Mouse (Mus musculus) forebrain, embryonic 16.5 days (tissue): ENCODE data around the gene Gbp2b. TPM values are rescaled to one million over a fixed set of nuclear protein-coding genes. Genes with fewer than 3 reads are reported as not detected.

ENCODE experiments used
- ATAC-seq: fragments of 200-750 bp; cut with Nextera tagmentation; 2 replicates; pipeline ENCODE4 v1.8.0; 2017; ENCODE audit warnings: mild to moderate bottlenecking, moderate library complexity
- H3K27ac ChIP-seq: fragments of 300-500 bp; sonication (generic); 2 replicates; pipeline ENCODE4 v1.5.1; 2014; ENCODE audit warnings: low read length, control low read depth
- H3K27me3 ChIP-seq: fragments of 300-500 bp; sonication (generic); replicated peaks from 2 replicates; pipeline ENCODE4 v1.6.1; 2014; ENCODE audit warnings: low read length; ENCODE audit not compliant: control insufficient read depth, insufficient read depth
- H3K36me3 ChIP-seq: fragments of 300-500 bp; sonication (generic); 2 replicates; pipeline ENCODE4 v1.6.1; 2014; ENCODE audit not compliant: control insufficient read depth, insufficient read depth
- H3K4me1 ChIP-seq: fragments of 300-500 bp; sonication (generic); replicated peaks from 2 replicates; pipeline ENCODE4 v1.6.1; 2014; ENCODE audit warnings: low read length; ENCODE audit not compliant: control insufficient read depth, insufficient read depth
- H3K4me2 ChIP-seq: fragments of 300-500 bp; sonication (generic); 2 replicates; pipeline ENCODE4 v1.6.1; 2014; ENCODE audit warnings: mild to moderate bottlenecking, low read length, control low read depth
- H3K4me3 ChIP-seq: fragments of 300-500 bp; sonication (generic); replicated peaks from 2 replicates; pipeline ENCODE4 v1.5.1; 2014; ENCODE audit warnings: mild to moderate bottlenecking, low read length, control low read depth
- H3K9ac ChIP-seq: fragments of 300-500 bp; sonication (generic); replicated peaks from 2 replicates; pipeline ENCODE4 v1.6.1; 2014; ENCODE audit warnings: low read depth, low read length, control low read depth
- H3K9me3 ChIP-seq: fragments of 300-500 bp; sonication (generic); 2 replicates; pipeline ENCODE4 v1.6.1; 2016; ENCODE audit warnings: low read length; ENCODE audit not compliant: control insufficient read depth
- WGBS: fragments of 180-500 bp; shearing (Covaris S2); extraction: QIAGEN DNeasy Blood & Tissue Kit; methylation state at CpG from one replicate; pipeline ENCODE4 v1.1.7; 2014; 5-methylcytosine and 5-hydroxymethylcytosine counted together
- microRNA-seq: library from miRNA; unstranded; fragments of <30 nt; microRNA quantifications from one replicate; pipeline ENCODE4, GENCODE M21; 2017
- polyA plus RNA-seq: library from polyadenylated mRNA; unstranded; fragments of >200 nt; fragmentation: Nextera tagmentation; extraction: Ambion mirVana; gene quantifications from 2 replicates; pipeline ENCODE4 v1.2.1, GENCODE M21; 2015

Gbp2b gene
- polyA plus RNA-seq, 1 experiment from 2014 or later = not detected

DNA sequence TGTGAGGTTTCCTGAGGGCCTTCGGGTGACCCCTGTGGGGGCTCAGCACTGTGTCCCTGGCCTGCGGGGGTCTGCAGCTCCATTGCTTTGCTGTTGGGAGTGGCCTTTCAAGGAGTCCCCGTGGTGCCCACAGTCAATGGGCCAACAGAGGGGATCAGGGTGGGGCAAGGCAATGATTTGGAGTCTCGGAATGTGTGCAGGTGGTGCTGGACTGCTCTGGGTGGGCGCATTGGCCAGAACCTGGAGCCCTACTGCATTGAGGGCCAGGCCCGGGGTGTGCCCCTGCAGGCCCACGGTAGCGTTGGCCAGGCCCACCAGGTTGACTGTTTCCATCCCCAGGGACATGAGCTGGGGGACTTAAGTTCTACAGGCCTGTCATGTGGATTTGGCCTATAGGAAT is 70.1 kb downstream of the Gbp2b start:
- 98% methylated on average over 8 of the region's 8 CpGs for WGBS
- H3K27me3 ChIP-seq = no peaks in the 10 kb centered on the region
- H3K9me3 ChIP-seq = no peaks in the 10 kb centered on the region; the same call in 1 of the 2 replicates
- no peaks in the 10 kb centered on the region for H3K4me1 ChIP-seq
- no peak for ATAC-seq
- H3K4me2 ChIP-seq = no peak overlapping the region
- H3K36me3 ChIP-seq = no peaks in the 10 kb centered on the region
- no peak overlapping the region for H3K9ac ChIP-seq
- H3K27ac ChIP-seq = no peak overlapping the region
- H3K4me3 ChIP-seq = no peak overlapping the region

Small RNAs within 50 kb of the gene (microRNA-seq; reads per million reads assigned to microRNA genes)
- gene Mir6381 = not detected

Other genes starting within 250 kb of the Gbp2b start
- gene Pdlim5, start 199.2 kb upstream of the Gbp2b start, polyA plus RNA-seq = 10.0 and 11.5 TPM in 2 replicates
- not detected in 2 replicates for gene Gbp5, start 100.9 kb upstream of the Gbp2b start, polyA plus RNA-seq
- 1.4 TPM in 2 replicates for gene Gbp7, start 64.5 kb upstream of the Gbp2b start, polyA plus RNA-seq
- gene Gbp3, start 34.8 kb upstream of the Gbp2b start, polyA plus RNA-seq = 0.60 and 0.99 TPM in 2 replicates
- gene Gbp2, start 25.8 kb downstream of the Gbp2b start, polyA plus RNA-seq = 0.42 and 0.58 TPM in 2 replicates
- gene Kyat3, start 106.2 kb downstream of the Gbp2b start, polyA plus RNA-seq = 4.3 and 4.6 TPM in 2 replicates
- 85.1 and 88.0 TPM in 2 replicates for gene Gtf2b, start 170.2 kb downstream of the Gbp2b start, polyA plus RNA-seq